In the genomic region with DNA sequence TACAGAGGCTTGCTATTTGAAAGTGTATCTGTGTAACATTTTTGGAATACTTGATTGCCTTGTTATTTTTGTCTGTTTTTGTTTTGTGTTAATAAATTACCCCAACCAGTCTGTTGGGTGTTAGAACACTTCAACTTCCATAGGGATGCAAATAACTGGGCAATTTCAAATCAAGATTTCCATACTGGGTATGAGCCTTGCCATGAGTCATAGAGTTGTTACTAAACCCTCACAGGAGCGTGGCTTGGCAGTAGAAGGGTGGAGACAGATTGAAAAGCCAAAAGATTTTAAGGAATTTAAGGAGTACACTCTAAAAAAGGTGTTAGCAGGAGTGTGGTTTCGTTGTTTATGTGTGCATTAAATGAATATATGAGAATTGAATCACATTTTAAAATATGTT, we compare ENCODE assay signal across 25 mouse cellular contexts. TPM values are rescaled to one million over a fixed set of nuclear protein-coding genes. Genes with fewer than 3 reads are reported as not detected.
DNase-seq lines count a peak whose midpoint lies in the region; ATAC-seq and TF ChIP-seq lines count a peak whose summit lies in the region.
"Had no signal": no experiment of that assay in that cellular context is flagged by ENCODE, and none has a peak within 500 bp of the region (broad histone marks: within the 10 kb centered on the region; RNA-seq: fewer than 3 reads in every experiment).

No protein-coding gene starts in this region.

- ATAC-seq in forebrain, embryonic 12.5 days (ENCODE audit: low FRiP score): no peak
- ATAC-seq in hindbrain, embryonic 13.5 days (ENCODE audit: low FRiP score): no peak
- ATAC-seq: forebrain, embryonic 14.5 days; hindbrain, embryonic 16.5 days; inflammation-experienced regulatory T-cells, adult 6 months; intestine, postnatal 0 days had no signal

- H3K4me3 ChIP-seq in layer of hippocampus, adult 2 months: no peak overlapping the region
- H3K4me3 ChIP-seq in embryonic fibroblast, embryonic 13.5 days (ENCODE audit: insufficient read depth, low read length): no peak overlapping the region
- no peak overlapping the region for H3K4me3 ChIP-seq in forebrain, embryonic 12.5 days (replicated peaks)
- H3K4me3 ChIP-seq in hindbrain, embryonic 13.5 days: no peak overlapping the region
- H3K4me3 ChIP-seq: embryonic facial prominence, embryonic 12.5 days; heart, embryonic 15.5 days; hindbrain, embryonic 10.5 days had no signal

- H3K27ac ChIP-seq in layer of hippocampus, adult 2 months: peak overlapping the region; percentile 69; the same call in 1 of the 2 replicates
- peak overlapping the region; percentile 92 for H3K27ac ChIP-seq in embryonic fibroblast, embryonic 13.5 days (ENCODE audit: insufficient read depth, low read length)
- no peak overlapping the region for H3K27ac ChIP-seq in forebrain, embryonic 12.5 days
- no peak overlapping the region for H3K27ac ChIP-seq in hindbrain, embryonic 13.5 days
- H3K27ac ChIP-seq: embryonic facial prominence, embryonic 12.5 days; heart, embryonic 15.5 days; hindbrain, embryonic 10.5 days had no signal

- WGBS in forebrain, embryonic 12.5 days: 78% methylated on average over 2 of the region's 2 CpGs
- 84% methylated on average over 2 of the region's 2 CpGs for WGBS in hindbrain, embryonic 13.5 days

- no peaks in the 10 kb centered on the region for H3K27me3 ChIP-seq in forebrain, embryonic 12.5 days
- no peaks in the 10 kb centered on the region for H3K27me3 ChIP-seq in hindbrain, embryonic 13.5 days
- H3K27me3 ChIP-seq: CH12.LX; embryonic facial prominence, embryonic 12.5 days; heart, embryonic 15.5 days had no signal

- H3K4me2 ChIP-seq in forebrain, embryonic 12.5 days: no peak overlapping the region
- H3K4me2 ChIP-seq in hindbrain, embryonic 13.5 days: no peak overlapping the region
- H3K4me2 ChIP-seq: embryonic facial prominence, embryonic 12.5 days; heart, embryonic 15.5 days had no signal

- TF ChIP-seq POLR2A in embryonic fibroblast, embryonic 13.5 days (IDR thresholded peaks at IDR 0.05; ENCODE audit: low read depth, low read length): no peak

- intact Hi-C loops in heart, postnatal 10 days (cut with DNase I): no loop called here

- H3K36me3 ChIP-seq in forebrain, embryonic 12.5 days (replicated peaks): peaks cover under 1% of the 10 kb centered on the region; the same call in 1 of the 2 replicates
- peaks cover 19% of the 10 kb centered on the region for H3K36me3 ChIP-seq in hindbrain, embryonic 13.5 days
- H3K36me3 ChIP-seq: embryonic facial prominence, embryonic 12.5 days had no signal

- 0 out of 2 replicates have a peak, but pooled peaks cover 3% of the 10 kb centered on the region for H3K4me1 ChIP-seq in embryonic fibroblast, embryonic 13.5 days (ENCODE audit: control insufficient read depth, insufficient read depth, low read length)
- no peaks in the 10 kb centered on the region for H3K4me1 ChIP-seq in forebrain, embryonic 12.5 days
- H3K4me1 ChIP-seq in hindbrain, embryonic 13.5 days (replicated peaks): no peaks in the 10 kb centered on the region
- H3K4me1 ChIP-seq: embryonic facial prominence, embryonic 12.5 days; hindbrain, embryonic 10.5 days had no signal

- no peak for DNase-seq in layer of hippocampus, adult 2 months (ENCODE audit: low spot score in 2 of 2)
- DNase-seq in layer of hippocampus, adult 8-10 months (ENCODE audit: low spot score in 2 of 2): no peak
- DNase-seq in 3134 (ENCODE audit: extremely low read depth, insufficient read length, low spot score) (peak; percentile 34), 3T3-L1 (ENCODE audit: low read depth, low spot score) (peak; percentile 74)
- no peak for DNase-seq in heart, postnatal 10 days
- DNase-seq: adrenal gland, adult 8-10 months; adrenal gland, postnatal 36 days; cerebellum, adult 11-12 months; cerebellum, adult 9-10 months; cerebellum, postnatal 25 days; gastrocnemius, postnatal 25 days had no signal

- no peaks in the 10 kb centered on the region for H3K9me3 ChIP-seq in forebrain, embryonic 12.5 days
- no peaks in the 10 kb centered on the region for H3K9me3 ChIP-seq in hindbrain, embryonic 13.5 days
- H3K9me3 ChIP-seq: embryonic facial prominence, embryonic 12.5 days; heart, embryonic 15.5 days; hindbrain, embryonic 10.5 days had no signal

- TF ChIP-seq CTCF in layer of hippocampus, adult 2 months (conservative IDR thresholded peaks at IDR 0.05): no peak
- no peak for TF ChIP-seq CTCF in embryonic fibroblast, embryonic 13.5 days (IDR thresholded peaks at IDR 0.05; ENCODE audit: borderline replicate concordance, insufficient read depth, low read length)

- H3K9ac ChIP-seq in forebrain, embryonic 12.5 days: no peak overlapping the region
- no peak overlapping the region for H3K9ac ChIP-seq in hindbrain, embryonic 13.5 days
- H3K9ac ChIP-seq: embryonic facial prominence, embryonic 12.5 days; heart, embryonic 15.5 days had no signal

RNA-seq across cellular contexts. Expression of gene Slc38a9, which starts 22.8 kb away (rescaled TPM):
- 10 to 100 TPM; 26.5 to 26.8 TPM for total RNA-seq in layer of hippocampus, adult 2 months (2021)
- total RNA-seq in layer of hippocampus, adult 8-10 months (2022): 10 to 100 TPM; 27.0 to 35.3 (median 27.6) TPM
- 10.2 and 11.5 TPM in 2 replicates for polyA plus RNA-seq in embryonic fibroblast, embryonic 13.5 days (2011; ENCODE audit: insufficient read length, low read depth, missing spikeins)
- polyA plus RNA-seq in forebrain, embryonic 12.5 days (2016; fragmentation: Nextera tagmentation; extraction: Ambion mirVana): 21.8 and 22.2 TPM in 2 replicates
- polyA plus RNA-seq in hindbrain, embryonic 13.5 days (2015; fragmentation: Nextera tagmentation; extraction: Ambion mirVana): 26.6 TPM in 2 replicates
- total RNA-seq in heart, postnatal 10 days (2021): 10 to 100 TPM; 12.3 to 15.1 TPM

RNA-seq across cellular contexts. Expression of gene Ddx4, which starts 31.0 kb away (rescaled TPM):
- 1 to 10 TPM; 1.7 to 2.0 TPM for total RNA-seq in layer of hippocampus, adult 2 months (2021)
- total RNA-seq in layer of hippocampus, adult 8-10 months (2022): 1 to 10 TPM; 1.5 to 3.5 (median 2.1) TPM
- 0.23 and 0.49 TPM in 2 replicates for polyA plus RNA-seq in embryonic fibroblast, embryonic 13.5 days (2011; ENCODE audit: insufficient read length, low read depth, missing spikeins)
- polyA plus RNA-seq in forebrain, embryonic 12.5 days (2016; fragmentation: Nextera tagmentation; extraction: Ambion mirVana): 0.77 and 0.86 TPM in 2 replicates
- polyA plus RNA-seq in hindbrain, embryonic 13.5 days (2015; fragmentation: Nextera tagmentation; extraction: Ambion mirVana): 0.78 and 1.5 TPM in 2 replicates
- total RNA-seq in heart, postnatal 10 days (2021): under 1 TPM; 0.14 to 0.37 TPM
- total RNA-seq: gastrocnemius, postnatal 25 days; granulocyte monocyte progenitor cell, adult 5-6 weeks; heart, postnatal 25 days had no signal
- polyA plus RNA-seq: C2C12; inflammation-experienced regulatory T-cells, adult 6 months had no signal

Comparison
In these comparisons a context has a peak if more than half of its experiments do, and no peak if none do; other contexts are left out.
1. DNase-seq: peak in 3134 (single experiment) and 3T3-L1 (single experiment); none in layer of hippocampus, adult 2 months (0 of 2), layer of hippocampus, adult 8-10 months (0 of 2) and heart, postnatal 10 days (0 of 2).
2. H3K27ac ChIP-seq: peak in layer of hippocampus, adult 2 months (single experiment) and embryonic fibroblast, embryonic 13.5 days (single experiment); none in forebrain, embryonic 12.5 days (single experiment) and hindbrain, embryonic 13.5 days (single experiment).